Mouse (Mus musculus): ENCODE measurements around the gene Spock1. TPM values are rescaled to one million over a fixed set of nuclear protein-coding genes. Genes with fewer than 3 reads are reported as not detected.

Gene Spock1
- polyA plus RNA-seq, 1 experiment from 2014 or later: 1.1 TPM

- H3K4me3 ChIP-seq (ENCODE audit: low read depth, low read length): no peak overlapping the region
- H3K9me3 ChIP-seq (ENCODE audit: control insufficient read depth): no peaks in the 10 kb centered on the region
- H3K27ac ChIP-seq (ENCODE audit: low read depth, low read length): no peak overlapping the region
- TF ChIP-seq CTCF (IDR thresholded peaks at IDR 0.05; ENCODE audit: low read depth): no peak
- no peaks in the 10 kb centered on the region for H3K36me3 ChIP-seq (ENCODE audit: control insufficient read depth, insufficient read depth)
- no peak overlapping the region for H3K4me2 ChIP-seq (replicated peaks; ENCODE audit: low read depth)
- no peaks in the 10 kb centered on the region for H3K27me3 ChIP-seq (replicated peaks; ENCODE audit: control insufficient read depth, insufficient read depth, low read length)
- ATAC-seq: no peak
- WGBS: 74% methylated on average over 4 of the region's 4 CpGs
- no peaks in the 10 kb centered on the region for H3K4me1 ChIP-seq (replicated peaks; ENCODE audit: control insufficient read depth, insufficient read depth, low read length)
- H3K9ac ChIP-seq (ENCODE audit: low read depth, low read length): no peak overlapping the region
Measured at GRCm38 (mm10) chr13:57937463-57938229, 29.5 kb upstream of the Spock1 start.

- Histone ChIP-seq H3K27ac (ENCODE audit: low read depth, low read length) (no peak overlapping the region), H3K4me3 (ENCODE audit: low read depth, low read length) (no peak overlapping the region), H3K9ac (ENCODE audit: low read depth, low read length) (no peak overlapping the region), H3K4me2 (replicated peaks; ENCODE audit: low read depth) (no peak overlapping the region), H3K27me3 (replicated peaks; ENCODE audit: control insufficient read depth, insufficient read depth, low read length) (no peaks in the 10 kb centered on the region), H3K36me3 (ENCODE audit: control insufficient read depth, insufficient read depth) (no peaks in the 10 kb centered on the region), H3K9me3 (ENCODE audit: control insufficient read depth) (no peaks in the 10 kb centered on the region), H3K4me1 (replicated peaks; ENCODE audit: control insufficient read depth, insufficient read depth, low read length) (no peaks in the 10 kb centered on the region)
- no peak for TF ChIP-seq CTCF (IDR thresholded peaks at IDR 0.05; ENCODE audit: low read depth)
- 91% methylated on average over 9 of the region's 9 CpGs for WGBS
- ATAC-seq: no peak
Measured at GRCm38 (mm10) chr13:57931998-57932397, 23.9 kb upstream of the Spock1 start.

GRCm38 (mm10) chr13:57931376-57931775, 23.2 kb upstream of the Spock1 start:
- ATAC-seq: no peak
- no peak overlapping the region for H3K4me2 ChIP-seq (replicated peaks; ENCODE audit: low read depth)
- no peaks in the 10 kb centered on the region for H3K9me3 ChIP-seq (ENCODE audit: control insufficient read depth)
- H3K27me3 ChIP-seq (replicated peaks; ENCODE audit: control insufficient read depth, insufficient read depth, low read length): no peaks in the 10 kb centered on the region
- no peak overlapping the region for H3K4me3 ChIP-seq (ENCODE audit: low read depth, low read length)
- 75% methylated on average over 3 of the region's 3 CpGs for WGBS
- no peak for TF ChIP-seq CTCF (IDR thresholded peaks at IDR 0.05; ENCODE audit: low read depth)
- H3K4me1 ChIP-seq (replicated peaks; ENCODE audit: control insufficient read depth, insufficient read depth, low read length): no peaks in the 10 kb centered on the region
- H3K36me3 ChIP-seq (ENCODE audit: control insufficient read depth, insufficient read depth): no peaks in the 10 kb centered on the region
- H3K9ac ChIP-seq (ENCODE audit: low read depth, low read length): no peak overlapping the region
- H3K27ac ChIP-seq (ENCODE audit: low read depth, low read length): no peak overlapping the region

- no peak for ATAC-seq
- Histone ChIP-seq H3K9ac (ENCODE audit: low read depth, low read length) (no peak overlapping the region), H3K4me2 (replicated peaks; ENCODE audit: low read depth) (no peak overlapping the region), H3K9me3 (ENCODE audit: control insufficient read depth) (no peaks in the 10 kb centered on the region), H3K36me3 (ENCODE audit: control insufficient read depth, insufficient read depth) (no peaks in the 10 kb centered on the region), H3K4me1 (replicated peaks; ENCODE audit: control insufficient read depth, insufficient read depth, low read length) (no peaks in the 10 kb centered on the region), H3K27me3 (replicated peaks; ENCODE audit: control insufficient read depth, insufficient read depth, low read length) (no peaks in the 10 kb centered on the region), H3K4me3 (ENCODE audit: low read depth, low read length) (no peak overlapping the region), H3K27ac (ENCODE audit: low read depth, low read length) (no peak overlapping the region)
- no peak for TF ChIP-seq CTCF (IDR thresholded peaks at IDR 0.05; ENCODE audit: low read depth)
- 69% methylated on average over 5 of the region's 5 CpGs for WGBS
Measured at GRCm38 (mm10) chr13:57930720-57931119, 22.6 kb upstream of the Spock1 start.

GRCm38 (mm10) chr13:57930283-57930682, 22.2 kb upstream of the Spock1 start:
- Histone ChIP-seq H3K27ac (ENCODE audit: low read depth, low read length) (no peak overlapping the region), H3K9ac (ENCODE audit: low read depth, low read length) (no peak overlapping the region), H3K9me3 (ENCODE audit: control insufficient read depth) (no peaks in the 10 kb centered on the region), H3K27me3 (replicated peaks; ENCODE audit: control insufficient read depth, insufficient read depth, low read length) (no peaks in the 10 kb centered on the region), H3K4me3 (ENCODE audit: low read depth, low read length) (no peak overlapping the region), H3K4me1 (replicated peaks; ENCODE audit: control insufficient read depth, insufficient read depth, low read length) (no peaks in the 10 kb centered on the region), H3K36me3 (ENCODE audit: control insufficient read depth, insufficient read depth) (no peaks in the 10 kb centered on the region), H3K4me2 (replicated peaks; ENCODE audit: low read depth) (no peak overlapping the region)
- ATAC-seq: no peak
- WGBS: 70% methylated on average over 2 of the region's 2 CpGs
- TF ChIP-seq CTCF (IDR thresholded peaks at IDR 0.05; ENCODE audit: low read depth): no peak

DNA sequence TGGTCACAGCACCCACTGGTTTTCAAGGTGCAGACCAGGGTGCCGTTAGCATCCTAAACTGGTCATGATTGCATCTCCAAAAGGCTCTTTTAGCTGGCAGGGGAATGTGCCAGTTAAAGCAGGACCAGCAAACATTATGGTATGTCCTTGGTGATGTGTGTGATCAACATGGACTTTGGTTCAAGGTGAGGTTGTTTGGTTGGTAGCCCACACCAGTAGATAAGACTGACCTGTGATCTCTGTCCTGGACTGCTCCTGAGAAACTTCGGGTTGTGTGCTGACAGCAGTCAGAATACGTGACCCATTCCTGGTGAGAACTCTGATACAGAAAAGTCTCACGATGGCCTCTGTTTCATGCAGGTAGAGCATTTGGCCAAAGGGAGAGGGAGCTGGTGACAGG, 11.8 kb upstream of the Spock1 start:
- no peak for ATAC-seq
- H3K36me3 ChIP-seq (ENCODE audit: control insufficient read depth, insufficient read depth): no peaks in the 10 kb centered on the region
- H3K27ac ChIP-seq (ENCODE audit: low read depth, low read length): no peak overlapping the region
- H3K4me1 ChIP-seq (replicated peaks; ENCODE audit: control insufficient read depth, insufficient read depth, low read length): no peaks in the 10 kb centered on the region
- no peak overlapping the region for H3K9ac ChIP-seq (ENCODE audit: low read depth, low read length)
- H3K4me2 ChIP-seq (replicated peaks; ENCODE audit: low read depth): no peak overlapping the region
- no peaks in the 10 kb centered on the region for H3K27me3 ChIP-seq (replicated peaks; ENCODE audit: control insufficient read depth, insufficient read depth, low read length)
- WGBS: 74% methylated on average over 4 of the region's 4 CpGs
- no peak overlapping the region for H3K4me3 ChIP-seq (ENCODE audit: low read depth, low read length)
- TF ChIP-seq CTCF (IDR thresholded peaks at IDR 0.05; ENCODE audit: low read depth): no peak
- no peaks in the 10 kb centered on the region for H3K9me3 ChIP-seq (ENCODE audit: control insufficient read depth)
